Mouse (Mus musculus) spleen, postnatal 10 days (tissue): ENCODE measurements around the gene Bmp6.

Experiments
- DNase-seq, 2 experiments: peaks; one replicate each; pipeline ENCODE4 v3.0.0; 2021 to 2022; ENCODE audit warnings: low spot score in 2 of 2

Bmp6 gene

GRCm38 (mm10) chr13:38344713-38345430 lies at the start of gene Bmp6:
Bmp6 (plus strand) TSS chr13:38345107.
- peak; percentile 7 to 43 for DNase-seq

GRCm38 (mm10) chr13:38296166-38296565 lies 48.7 kb upstream of the Bmp6 start:
- no peak for DNase-seq

DNA sequence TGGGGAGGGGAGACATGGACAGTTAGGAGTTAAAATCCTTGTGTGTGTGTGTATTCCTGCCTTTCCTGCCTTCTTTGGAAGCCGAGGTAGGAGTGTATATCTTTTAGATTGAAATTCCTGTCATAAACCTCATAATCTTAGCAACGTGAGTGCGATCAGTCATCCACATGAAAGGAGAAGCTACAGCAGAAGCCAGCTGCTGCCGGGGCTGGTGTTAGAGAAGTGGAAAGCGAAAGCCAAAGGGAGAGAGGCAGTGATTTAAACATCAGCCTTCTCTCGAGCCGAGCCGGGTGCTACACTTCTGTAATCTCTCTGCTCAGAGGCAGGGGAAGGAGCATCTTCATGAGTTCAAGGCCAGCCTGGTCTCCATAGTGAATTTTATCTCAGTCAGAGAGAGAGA lies 48.3 kb upstream of the Bmp6 start:
- DNase-seq: no peak

DNA sequence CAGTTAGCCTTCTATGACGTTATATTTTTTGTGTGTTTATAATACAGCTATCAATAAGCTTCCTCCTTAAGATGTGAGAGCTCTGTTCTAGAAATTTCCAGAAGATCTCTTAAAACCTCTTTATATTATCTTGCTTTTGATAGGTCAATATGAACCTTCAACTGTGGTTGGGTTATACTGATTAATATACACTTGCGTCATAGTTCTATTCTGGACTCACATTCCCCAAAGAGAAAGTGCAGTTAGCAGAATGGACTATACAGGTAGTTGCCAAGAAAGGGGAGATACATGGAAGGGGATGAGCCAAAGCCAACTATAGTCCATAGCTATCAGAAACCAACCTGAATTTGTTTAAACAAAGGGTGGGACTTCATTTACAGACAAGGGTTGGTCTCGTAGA lies 33.8 kb upstream of the Bmp6 start:
- no peak for DNase-seq

GRCm38 (mm10) chr13:38312357-38313040 lies 32.4 kb upstream of the Bmp6 start:
- DNase-seq: no peak

DNA sequence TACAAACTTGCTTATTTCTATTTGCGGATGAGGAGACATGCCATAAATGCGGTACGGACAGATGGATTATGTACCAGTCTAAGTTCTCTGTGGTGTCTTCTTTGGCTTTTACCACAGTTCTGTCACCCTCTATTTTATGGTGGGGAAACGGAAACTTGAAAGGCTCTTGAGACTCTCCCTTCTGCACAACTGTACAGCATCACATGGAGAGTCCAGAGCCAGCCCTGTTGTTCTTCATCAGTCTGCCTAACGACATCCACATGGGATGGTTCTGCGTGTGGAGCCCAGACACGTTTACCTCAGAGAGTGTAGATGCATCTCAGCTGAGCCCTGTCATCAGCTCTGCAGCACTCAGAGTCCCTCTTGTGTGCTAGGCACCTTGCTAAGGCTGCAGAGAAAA lies 30.3 kb upstream of the Bmp6 start:
- DNase-seq: no peak

DNA sequence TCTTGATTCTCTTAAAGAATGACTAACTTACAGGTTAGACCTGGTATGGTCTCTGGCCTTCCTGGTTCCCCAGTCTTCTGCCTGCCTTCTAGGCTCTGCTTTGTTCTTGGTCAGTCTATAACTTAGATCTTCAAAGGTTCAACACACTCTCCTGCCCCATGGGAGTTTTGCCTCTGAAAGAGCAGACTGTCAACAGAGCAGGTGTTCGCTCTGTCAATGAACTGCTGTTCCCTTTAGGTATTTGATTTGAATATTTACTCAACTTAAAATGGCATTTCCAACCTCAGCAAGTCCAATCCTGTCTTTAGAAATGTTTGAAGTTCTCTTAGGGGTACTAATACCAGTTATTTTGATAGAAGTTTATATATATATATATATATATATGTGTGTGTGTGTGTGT lies 26.5 kb upstream of the Bmp6 start:
- DNase-seq: no peak

DNA sequence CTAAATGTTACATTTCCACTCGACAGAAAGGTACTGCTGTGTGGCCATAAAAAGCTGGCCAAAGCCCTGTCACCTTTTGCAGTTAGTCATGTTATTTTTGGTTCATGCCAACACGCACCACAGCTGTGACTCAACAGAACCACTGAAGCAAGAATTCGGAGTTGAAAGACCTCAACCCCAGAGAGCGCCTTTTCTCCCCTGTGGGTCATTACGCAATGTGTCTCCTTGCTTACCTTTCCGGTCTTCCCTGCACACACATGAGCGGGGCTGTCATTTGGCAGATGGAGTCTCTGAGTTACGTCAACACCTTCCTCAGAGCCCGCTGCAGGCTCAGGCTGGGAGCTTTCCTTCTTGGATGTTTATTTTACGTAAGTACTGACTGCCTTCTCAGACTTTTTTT lies 24.6 kb upstream of the Bmp6 start:
- DNase-seq: no peak

DNA sequence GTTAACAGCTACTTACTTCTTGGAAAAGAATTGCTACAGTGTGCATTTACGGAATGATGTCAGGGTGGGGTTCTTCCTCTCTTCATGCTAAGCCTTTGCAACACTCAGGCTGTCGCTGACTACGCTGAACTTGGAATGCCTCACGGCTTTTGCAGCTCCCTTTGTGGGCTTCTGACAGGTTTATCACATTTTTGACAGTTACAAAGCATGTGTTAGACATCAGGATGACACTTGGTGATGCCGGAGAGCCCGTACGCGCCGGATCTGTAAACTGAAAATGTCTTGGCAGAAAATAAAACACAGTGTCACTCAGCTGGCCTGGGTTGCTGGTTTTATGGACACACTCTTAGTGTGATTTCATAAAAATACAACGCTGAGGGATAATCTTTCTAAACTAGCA lies 20.5 kb upstream of the Bmp6 start:
- no peak for DNase-seq

GRCm38 (mm10) chr13:38327377-38327776 lies 17.5 kb upstream of the Bmp6 start:
- DNase-seq: no peak

GRCm38 (mm10) chr13:38333496-38333895 lies 11.4 kb upstream of the Bmp6 start:
- no peak for DNase-seq

GRCm38 (mm10) chr13:38342598-38342997 lies 2.3 kb upstream of the Bmp6 start:
- peak; percentile 22 to 71 for DNase-seq

- peak in 1 of 2 experiments; percentile 37 for DNase-seq
These were observed 1.7 kb upstream of the Bmp6 start for GRCm38 (mm10) chr13:38343202-38343601.

DNA sequence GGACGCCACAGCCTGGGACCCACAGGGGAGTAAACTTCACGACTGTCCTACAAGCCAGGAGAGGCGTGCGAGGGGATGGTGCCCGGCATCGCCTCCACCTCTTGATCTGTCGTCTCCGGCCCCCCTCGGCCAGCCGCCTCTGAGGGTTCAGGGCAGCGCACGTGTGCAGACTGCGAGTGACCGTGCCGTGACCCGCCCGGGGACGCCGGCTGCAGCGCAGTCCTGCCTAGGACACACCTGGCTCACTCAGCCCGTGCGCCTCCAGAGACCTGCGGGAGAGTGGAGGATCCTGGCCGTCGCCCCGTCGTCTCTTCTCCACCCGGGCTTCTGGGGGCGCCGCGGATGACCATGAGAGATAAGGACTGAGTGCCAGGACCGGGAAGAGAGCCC lies 519 bp downstream of the Bmp6 start:
- DNase-seq: peak in 1 of 2 experiments; percentile 15

- DNase-seq: no peak
These were observed 1.4 kb downstream of the Bmp6 start for GRCm38 (mm10) chr13:38346096-38346915.

GRCm38 (mm10) chr13:38347021-38347774 lies 2.3 kb downstream of the Bmp6 start:
- no peak for DNase-seq

DNA sequence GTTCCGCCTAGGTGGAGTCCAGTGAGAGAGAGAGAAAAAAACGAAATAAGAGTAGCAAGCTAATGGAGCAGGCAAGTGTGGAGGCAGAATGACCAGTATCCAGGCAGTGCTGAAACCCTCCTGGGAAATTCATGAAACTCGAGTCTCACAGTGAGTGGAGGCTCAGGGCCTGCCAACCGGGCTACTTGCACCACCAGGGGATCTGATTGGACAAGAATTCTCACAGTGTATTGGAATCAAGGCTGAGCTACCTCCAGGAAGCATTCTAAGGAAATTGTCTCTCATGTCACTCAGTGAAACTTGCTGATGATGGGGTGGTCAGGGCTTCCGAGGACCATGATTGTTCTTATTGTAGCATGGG lies 2.8 kb downstream of the Bmp6 start:
- DNase-seq: no peak

DNA sequence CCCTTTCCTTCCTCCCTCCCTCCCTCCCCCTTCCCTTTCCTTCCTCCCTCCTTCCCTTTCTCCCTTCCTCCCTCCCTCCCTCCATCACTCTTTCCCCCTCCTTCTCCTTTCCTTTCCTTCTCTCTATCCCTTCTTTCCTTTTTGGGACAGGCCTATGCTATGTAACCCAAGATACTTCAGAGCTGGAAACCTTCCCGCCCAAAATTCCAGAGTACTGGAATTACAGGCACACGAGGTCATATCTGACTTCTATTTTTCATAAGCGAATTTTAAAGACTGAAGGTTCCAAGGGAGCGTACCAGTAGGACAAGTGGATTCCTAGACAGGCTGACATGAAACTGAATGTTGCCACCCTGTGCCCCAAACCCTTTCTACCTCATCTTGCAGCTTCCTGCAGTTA lies 4.1 kb downstream of the Bmp6 start:
- DNase-seq: no peak

DNA sequence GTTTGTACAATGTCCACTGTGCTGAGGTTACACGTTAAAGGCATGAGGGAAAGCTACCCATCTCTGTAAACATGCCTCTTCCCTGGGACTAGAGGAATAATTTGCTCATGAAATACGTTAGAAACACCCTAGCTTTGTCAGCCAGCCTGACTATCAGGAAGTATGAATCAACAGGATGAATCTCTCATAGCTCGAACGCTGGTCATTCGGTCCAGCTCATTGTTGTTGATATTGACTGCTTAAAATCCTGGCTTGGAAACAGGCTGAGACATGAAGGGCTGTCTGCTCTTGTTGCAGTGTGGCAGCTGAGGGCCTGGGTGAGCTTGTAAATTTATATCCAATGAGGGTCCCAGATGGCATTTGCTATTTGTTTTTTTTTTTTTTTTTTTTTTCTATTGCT lies 4.9 kb downstream of the Bmp6 start:
- DNase-seq: no peak

GRCm38 (mm10) chr13:38351996-38352395 lies 7.1 kb downstream of the Bmp6 start:
- no peak for DNase-seq

GRCm38 (mm10) chr13:38352986-38353385 lies 8.1 kb downstream of the Bmp6 start:
- DNase-seq: no peak
